Mouse (Mus musculus) embryo, embryonic 9.5 days (tissue): ENCODE data around the gene Baz2b.
A peak's percentile ranks its signal among the peaks of the same experiment; 100 is the strongest.
"Not testable (repeated sequence)": the region's sequence is repeated elsewhere in the genome, so short reads cannot be mapped to it uniquely, and the experiment has no call there.

Experiments used
- DNase-seq: peaks from one replicate; pipeline ENCODE4 v3.0.0-alpha.2; 2017; ENCODE audit errors: extremely low spot score

The Baz2b gene

DNA sequence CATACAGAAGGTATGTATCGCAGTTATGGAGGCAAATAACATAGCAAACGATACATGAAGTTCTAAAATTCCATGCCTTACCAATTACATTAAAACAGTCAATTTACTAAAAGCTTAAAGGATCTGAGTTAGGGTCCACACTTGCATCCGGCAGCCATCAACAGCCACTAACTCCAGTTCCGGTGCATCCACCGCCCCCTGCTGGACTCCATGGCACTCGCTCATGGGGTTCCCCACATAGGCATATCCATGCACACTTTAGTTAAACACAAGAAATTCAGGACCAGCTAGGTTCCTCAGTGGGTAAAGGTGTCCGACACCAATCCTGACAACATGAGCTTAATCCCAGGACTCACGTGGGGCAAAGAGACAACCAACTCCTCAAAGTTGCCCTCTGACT, 9.0 kb downstream of the Baz2b start:
- DNase-seq = peak; percentile 55

DNA sequence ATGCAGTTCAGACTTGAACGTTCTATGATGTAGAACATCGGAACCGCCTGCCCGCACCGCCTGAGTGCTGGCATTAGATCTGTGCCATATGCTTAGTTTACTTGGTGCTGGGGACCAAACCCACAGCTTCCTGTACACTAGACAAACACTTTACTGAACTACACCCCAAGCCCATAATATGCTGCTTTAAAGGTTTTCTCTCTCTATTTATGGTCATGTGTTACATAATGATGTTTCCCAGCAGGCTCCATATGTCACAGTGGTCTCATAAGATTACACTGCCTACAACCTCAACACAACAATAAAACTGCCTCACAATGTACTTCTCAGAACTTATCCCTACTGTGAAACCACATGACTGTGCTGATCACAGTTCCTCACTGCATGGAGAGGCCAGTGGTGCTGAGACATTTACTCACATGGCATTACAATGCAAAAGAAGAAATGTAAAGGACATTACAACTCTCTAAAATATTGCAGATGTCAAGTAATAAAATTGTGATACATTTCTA, 9.5 kb downstream of the Baz2b start:
- DNase-seq = no peak

DNA sequence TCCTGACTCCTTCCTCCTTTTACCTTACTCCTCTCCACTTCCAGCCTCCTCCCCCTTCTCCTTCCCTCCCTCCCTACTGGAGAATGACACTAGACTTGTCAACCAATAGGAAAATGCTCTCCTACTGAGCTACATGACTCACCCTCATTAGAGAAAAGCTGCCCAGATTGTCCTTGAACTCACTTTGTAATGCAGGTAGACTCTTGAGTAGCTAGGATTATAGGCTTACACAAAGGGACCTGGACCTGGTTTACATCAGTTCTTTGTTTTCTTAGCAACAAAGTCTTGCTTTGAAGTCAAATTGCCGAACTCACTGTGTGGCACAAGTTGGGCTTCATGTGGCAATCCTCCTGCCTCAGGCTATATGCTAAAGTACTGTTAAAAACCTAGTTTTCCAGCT, 12.8 kb downstream of the Baz2b start:
- DNase-seq = no peak

DNA sequence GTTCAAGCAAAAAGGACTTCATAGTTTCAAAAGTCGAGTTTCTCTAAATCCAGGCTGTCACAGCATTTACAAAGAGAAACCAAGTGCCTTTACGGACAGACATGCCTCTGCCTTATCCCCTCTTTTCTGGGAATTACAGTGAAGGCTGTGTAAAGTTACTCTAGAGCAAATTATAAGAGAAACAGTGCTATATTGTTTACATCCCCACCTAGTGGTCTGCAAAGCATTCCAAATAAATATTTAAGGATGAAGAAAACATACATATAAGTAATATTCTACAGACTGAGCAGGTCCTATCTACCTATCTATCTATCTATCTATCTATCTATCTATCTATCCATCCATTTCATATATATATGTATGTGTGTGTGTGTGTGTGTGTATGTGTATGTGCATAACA, 27.9 kb downstream of the Baz2b start:
- no peak for DNase-seq

DNA sequence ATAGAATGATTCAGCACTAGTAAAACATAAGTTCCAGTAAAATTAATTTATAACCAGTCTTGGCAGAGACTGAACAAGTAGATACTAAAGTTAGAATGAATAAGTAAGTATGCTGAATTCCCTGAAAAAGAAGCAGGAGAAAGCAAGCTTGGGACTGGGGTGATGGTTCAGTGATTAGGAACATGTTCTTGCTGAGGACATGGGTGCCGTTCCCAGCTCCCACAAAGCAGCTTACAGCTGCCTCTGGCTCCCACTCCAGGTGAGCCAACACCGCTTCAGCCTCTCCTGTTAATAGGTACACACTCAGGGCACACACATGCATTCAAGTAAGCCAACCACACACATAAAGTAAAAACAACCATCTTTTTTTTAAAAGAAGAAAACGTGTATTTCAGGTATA, 32.1 kb downstream of the Baz2b start:
- no peak for DNase-seq

DNA sequence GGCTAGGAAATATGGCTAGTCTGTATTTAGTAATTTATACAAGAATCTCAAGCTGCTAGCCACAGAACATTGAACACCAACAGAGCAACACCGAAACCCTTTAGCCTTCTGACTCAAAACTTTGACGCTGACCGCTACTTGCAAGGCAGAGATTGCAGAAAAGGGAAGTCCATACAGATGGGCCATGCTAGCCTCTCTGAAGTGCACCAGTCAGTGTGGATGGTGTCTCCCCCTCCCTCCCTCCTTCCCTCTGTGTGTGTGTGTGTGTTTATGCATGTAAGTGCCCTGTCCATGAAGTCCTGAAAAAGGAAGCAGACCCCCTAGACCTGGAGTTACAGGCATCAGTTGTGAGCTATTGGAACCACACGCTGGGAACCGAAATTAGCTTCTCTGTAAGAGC, 33.6 kb downstream of the Baz2b start:
- no peak for DNase-seq

DNA sequence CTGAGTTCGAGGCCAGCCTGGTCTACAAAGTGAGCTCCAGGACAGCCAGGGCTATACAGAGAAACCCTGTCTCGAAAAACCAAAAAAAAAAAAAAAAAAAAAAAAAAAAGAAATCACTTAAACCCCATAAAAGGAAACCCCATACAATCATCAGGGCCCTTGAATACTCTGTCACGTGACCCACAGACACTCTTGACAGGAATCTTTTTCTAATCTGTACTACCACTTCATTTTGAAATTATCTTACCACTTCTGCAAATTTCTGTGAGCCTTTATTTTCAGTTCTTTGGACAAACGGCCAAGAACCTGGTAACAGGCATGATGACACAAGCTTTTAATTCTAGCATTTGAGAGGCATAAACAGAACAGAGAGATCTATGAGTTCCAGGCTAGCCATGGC, 34.6 kb downstream of the Baz2b start:
- DNase-seq = no peak

DNA sequence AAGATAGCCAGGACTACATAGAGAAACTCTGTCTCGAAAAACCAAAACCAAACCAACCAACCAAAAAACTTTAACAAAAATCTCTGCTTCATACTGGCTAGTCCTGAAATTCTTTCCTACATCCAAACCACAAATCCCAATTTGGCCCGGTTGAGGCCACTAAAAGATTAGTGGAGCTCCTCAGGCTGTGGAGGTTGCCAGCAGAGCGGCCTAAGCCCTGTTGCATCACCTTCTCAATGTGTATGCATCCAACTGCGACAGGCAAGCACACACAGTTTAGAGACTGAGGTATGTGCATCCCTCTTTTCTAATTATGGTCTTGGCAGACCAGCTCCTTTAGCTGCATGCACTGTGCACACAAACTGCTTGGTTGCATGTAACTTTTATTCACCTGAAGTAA, 36.0 kb downstream of the Baz2b start:
- no peak for DNase-seq

DNA sequence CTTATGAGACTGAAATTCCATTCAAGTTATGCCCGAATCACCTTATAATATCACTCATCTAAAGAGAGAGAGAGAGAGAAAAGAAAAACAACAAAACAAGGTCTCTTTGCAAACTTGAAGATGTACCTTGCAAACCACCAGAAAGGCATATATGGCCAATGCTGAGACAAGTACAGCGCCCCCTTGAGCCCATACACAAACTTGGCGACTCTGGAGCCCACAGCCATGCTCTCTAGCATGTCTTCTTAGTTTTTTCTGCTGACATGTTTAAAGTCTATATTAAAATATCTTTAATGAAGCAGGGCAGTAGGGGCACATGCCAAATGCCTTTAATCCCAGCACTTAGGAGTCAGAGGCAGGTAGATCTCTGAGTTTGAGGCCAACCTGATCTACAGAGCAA, 36.4 kb downstream of the Baz2b start:
- DNase-seq = no peak

DNA sequence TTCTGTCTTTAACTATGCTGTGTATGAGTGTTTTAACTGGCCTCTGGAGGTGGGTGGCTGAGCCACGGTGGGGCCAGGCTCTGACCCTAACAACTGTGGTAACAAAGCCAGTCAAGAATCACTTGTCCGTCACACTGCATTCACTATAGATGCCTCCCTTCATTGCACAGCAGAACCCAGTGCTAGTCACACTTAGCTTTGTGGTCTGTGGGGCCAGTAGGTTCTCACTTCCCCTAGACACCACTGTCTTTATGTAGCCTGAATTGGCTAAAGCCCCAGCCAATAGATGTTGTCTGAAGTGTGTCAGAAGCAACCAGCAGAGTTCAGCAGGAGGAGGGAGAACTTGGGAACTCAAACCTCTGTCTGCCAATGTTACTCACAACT, 37.1 kb downstream of the Baz2b start:
- DNase-seq = no peak

DNA sequence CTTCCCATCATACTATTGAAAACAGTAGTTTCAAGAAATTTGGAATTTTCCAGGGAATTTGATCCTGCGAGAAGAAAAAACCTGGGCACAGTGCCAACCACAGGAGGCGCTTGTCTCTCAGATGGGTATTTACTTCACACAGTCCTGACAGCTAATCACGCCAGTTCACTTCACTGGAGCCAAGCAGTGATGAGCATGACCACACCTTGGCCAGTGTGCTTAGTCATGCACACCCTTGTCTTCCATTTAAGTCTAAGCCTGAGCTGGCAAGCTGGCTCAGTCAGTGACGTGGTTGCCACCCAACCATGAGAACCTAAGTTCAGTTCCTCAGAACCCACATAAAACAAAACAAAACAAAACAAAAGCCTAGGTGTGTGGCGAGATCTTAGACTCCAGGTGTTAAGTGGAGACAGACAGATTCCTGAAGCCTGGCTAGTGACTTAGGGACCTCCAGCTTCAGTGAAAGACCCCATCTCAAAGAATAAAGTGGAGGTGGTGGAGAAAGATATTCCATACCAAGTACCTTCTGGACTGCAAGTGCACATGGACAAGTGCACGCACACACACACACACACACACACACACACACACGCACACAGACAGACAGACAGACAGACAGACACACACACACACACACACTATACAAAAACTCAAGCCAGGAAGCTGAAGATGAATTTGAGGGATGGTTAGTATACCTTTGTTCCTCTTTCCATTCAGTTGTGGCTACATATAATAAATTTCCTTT, 37.7 kb downstream of the Baz2b start:
- no peak for DNase-seq

DNA sequence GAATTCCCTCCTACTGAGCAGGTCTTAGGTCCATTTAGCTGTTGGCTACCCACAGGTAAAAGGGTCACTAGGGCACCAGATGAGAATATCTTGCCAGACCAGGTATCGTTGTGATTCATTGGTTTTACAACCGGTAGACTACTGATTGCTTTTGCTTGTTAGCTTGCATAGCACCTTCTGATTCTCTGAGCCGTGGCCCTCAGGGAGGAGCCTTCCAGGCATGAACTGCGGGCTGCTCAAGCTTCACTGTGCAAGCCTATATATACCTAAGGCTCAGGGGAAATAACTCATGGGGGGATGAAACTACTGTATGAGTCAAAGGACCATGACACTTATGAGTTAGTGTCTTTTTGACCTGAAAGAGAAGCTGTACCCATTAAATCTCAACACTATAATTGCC, 42.8 kb downstream of the Baz2b start:
- DNase-seq = no peak

DNA sequence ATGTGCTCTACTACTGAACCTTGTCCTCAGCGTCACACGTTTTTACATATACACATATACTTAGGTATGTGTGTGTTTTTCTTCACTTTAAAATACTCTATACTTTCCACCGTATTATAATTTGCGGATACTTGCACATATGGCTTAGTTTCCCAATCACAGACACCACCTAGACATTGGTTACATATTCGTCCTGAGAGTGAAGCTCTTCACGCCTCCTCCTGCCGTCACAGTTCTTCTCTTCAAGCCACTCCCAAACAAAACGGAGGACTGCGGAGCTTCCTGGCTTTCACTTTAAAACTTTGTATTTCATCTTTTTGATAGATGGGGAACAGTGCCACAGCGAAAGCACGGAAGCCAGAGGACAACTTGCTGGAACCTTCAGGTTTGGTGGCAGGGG, 44.0 kb downstream of the Baz2b start:
- DNase-seq = no peak

DNA sequence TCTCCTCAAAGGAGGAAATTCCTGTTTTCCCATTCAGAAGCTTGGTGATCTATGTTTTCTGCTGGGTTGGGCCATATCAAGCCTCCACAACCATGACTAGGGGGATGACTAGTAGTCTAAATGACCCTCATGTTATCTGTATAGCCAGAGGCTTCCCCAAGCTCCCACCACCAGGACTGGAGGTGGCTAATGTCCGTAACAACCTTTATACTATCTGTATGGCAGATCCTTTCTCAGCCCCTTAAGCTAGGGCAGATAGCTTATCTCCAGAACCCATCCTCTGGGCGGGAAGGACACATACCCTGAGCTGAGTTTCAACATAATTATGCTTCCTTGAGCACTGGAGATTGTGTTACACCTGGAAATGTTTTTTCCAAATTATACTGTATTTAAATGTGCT, 45.9 kb downstream of the Baz2b start:
- DNase-seq = no peak

DNA sequence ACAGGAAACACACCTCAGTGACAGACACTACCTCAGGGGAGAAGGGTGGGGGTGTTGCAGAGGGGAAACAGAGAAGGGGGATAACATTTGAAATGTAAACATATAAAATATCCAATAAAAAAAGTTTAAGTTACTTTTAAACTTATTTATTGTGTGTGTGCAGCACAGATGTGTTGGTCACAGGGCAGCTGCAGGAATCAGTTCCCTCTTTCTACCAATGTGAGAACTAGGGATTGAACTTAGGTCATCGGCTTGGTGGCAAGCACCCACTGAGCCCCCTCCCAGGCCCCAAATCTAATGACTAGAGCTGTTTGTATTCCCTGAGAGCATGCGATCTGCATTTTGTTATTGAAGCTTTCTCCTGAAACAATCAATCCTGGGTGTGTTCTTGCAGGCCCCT, 57.2 kb downstream of the Baz2b start:
- DNase-seq = no peak

DNA sequence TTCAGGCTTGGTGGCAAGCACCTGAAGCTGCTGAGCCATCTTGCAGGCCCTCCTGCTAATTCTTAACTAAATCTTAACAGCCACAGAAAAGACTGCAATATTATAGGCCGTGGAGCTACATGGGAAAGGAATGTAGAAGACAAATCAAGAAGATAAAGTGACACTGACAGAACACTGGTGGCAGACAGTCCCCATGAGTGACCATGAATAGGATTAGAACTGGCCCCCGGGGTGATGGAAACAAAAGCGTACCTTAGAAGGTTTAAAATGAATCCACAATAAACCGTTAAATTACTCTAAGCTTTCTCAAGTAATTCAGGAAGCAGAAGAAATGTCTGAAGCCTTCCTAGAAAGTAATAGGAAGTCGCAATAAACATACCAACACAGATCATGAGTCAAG, 61.0 kb downstream of the Baz2b start:
- no peak for DNase-seq

DNA sequence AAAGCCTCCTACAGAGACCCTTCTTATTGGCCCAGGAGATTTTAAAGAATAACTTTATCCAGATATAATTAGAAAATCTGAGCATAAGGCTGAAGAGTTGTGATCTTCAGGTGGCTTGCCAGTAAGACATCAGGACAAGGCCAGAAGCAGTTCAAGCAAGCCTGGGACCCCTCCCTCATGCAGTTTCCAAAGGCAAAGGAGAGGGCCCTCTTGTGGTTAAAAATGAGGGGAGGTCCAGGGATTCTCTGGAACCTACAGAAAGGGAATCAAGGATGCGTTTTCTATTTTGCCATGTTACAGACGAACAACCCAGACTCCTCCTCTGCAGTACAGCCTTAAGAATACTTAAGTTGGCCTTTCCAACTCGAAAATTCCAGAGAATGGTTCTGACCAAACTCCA, 62.2 kb downstream of the Baz2b start:
- DNase-seq = peak; percentile 34

DNA sequence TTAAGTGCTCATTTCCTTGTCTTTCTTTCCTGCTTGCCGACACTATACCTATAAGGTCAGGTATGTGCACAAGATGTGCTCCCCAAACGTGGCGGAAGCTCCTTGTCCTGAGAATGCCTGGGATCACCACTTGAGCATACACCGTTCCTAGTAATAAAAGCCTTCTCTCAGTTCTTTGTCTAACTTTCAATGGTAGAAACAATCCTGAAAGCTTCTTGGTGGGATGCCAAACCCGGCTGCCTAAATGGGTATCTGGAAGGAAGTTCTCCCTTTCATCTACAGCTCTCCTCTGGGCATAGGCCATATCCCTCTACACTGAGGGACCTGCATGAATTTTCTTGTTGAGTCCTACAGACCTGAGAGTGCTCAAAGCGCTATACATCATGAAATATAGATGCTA, 63.9 kb downstream of the Baz2b start:
- DNase-seq = no peak

DNA sequence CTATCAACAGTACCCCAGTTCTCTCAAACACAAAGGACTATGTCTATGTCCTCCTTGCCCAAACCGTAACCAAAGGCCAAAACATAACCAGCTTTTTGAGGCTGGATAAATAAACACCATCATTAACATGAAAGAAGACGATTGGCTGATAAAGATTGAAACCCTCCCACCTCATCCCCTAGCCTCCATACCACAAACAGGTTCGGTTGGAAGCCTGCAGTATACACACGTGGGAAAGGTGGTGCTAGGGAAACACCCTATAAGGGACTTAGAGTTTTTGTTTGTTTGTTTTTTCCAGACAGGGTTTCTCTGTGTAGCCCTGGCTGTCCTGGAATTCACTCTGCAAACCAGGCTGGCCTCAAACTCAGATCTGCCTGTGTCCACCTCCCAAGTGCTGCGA, 66.3 kb downstream of the Baz2b start:
- DNase-seq = no peak

DNA sequence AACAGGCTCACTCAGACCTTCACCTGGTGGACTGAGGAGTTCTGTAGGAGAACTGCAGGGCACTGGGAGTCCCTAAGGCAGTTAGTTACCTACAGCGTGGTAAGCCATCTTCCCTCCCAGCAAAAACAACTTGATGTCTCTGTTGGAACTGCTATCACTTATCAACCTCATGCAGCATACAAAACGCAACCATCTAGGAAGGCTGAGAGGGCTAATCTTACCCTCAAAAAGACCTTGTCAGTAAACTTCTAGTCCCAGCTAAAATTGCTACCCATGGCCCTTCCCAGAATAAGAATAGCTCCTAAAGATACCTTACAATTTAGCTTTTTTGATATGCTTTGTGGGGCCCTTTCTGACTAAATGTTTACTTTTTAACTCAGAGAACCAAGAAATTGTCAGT, 67.4 kb downstream of the Baz2b start:
- no peak for DNase-seq

DNA sequence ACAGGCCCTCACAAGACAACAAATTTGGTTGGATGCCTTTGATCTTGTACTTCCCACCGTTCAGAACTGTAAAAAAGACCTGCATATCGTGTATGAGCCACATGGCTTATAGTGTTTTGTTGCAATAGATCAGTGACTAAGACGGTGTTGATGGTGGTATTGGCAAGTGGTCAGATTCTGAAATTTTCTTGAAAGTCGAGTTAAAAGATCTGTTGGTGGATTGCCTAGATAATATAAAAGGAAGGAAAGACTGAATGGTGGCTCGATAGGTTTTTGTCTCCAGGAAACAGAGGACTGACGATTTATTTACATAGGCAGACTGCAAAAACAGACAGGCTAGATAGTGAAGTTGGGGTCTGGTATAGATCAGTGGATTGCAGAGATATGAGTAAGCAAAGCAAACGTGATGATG, 70.9 kb downstream of the Baz2b start:
- no peak for DNase-seq

DNA sequence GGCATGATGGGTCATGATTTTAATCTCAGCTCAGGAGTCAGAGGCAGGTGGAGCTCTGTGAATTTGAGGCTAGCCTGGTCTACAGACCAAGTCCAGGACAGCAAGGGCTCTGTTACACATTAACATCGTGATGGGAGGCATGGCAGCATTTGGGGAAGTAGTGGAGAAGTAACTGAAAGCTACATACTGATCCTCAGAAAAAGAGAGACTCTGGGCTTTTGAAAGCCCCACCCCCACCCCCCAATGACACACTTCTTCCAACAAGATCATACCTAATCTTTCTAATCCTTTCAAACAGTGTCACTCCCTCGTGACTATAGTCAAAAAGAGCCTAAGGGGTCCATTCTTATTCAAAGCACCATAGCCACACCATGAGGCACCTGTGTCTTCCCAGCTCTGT, 73.8 kb downstream of the Baz2b start:
- no peak for DNase-seq

DNA sequence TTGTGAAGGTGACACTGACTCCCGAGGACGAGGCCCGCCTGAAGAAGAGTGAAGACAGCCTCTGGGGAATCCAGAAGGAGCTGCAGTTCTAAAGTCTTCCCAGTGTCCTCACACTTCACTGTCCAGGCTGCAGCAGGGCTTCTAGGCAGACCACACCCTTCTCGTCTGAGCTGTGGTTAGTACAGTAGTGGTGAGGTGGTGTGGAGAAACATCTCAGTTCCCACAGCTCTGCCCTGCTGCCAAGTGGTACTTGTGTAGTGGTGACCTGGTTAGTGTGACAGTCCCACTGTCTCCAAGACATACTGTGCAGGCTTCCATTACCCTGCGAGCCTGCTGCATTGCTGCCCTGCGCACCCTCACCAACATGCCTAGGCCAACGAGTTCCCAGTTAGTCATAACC, 74.7 kb downstream of the Baz2b start:
- DNase-seq = not testable (repeated sequence)

DNA sequence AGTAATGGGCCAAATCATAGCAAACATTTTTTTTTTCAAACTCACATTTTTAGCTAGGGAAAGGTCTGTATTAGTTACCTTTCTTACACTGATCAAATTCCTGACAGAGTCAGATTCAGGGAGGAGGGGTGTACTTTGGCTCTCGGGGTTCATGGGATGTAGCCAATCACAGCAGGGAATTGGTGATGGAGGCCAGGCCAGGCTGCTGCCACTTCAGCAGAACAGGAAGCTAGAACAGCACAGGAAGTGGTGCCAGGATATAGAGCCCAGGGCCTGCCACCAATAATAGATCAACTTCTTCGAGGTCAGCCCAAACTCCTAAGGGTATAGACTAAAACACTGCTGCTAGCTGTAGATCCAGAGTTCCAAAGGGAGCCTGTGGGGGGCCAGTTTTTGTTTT, 76.6 kb downstream of the Baz2b start:
- no peak for DNase-seq
